In genomic region chr1:44580390-44580789, GRCm38 (mm10) we compare ENCODE assay signal across 24 mouse cellular contexts. TPM values are rescaled to one million over a fixed set of nuclear protein-coding genes. Genes with fewer than 3 reads are reported as not detected.
DNase-seq lines count a peak whose midpoint lies in the region; ATAC-seq and TF ChIP-seq lines count a peak whose summit lies in the region.
"Had no signal": no experiment of that assay in that cellular context is flagged by ENCODE, and none has a peak within 500 bp of the region (broad histone marks: within the 10 kb centered on the region; RNA-seq: fewer than 3 reads in every experiment).

No protein-coding gene starts in this region.

- no peaks in the 10 kb centered on the region for H3K4me1 ChIP-seq in kidney, adult 2 months (ENCODE audit: control insufficient read depth, insufficient read depth, low read length)
- 0 out of 2 replicates have a peak, but pooled peaks cover 4% of the 10 kb centered on the region for H3K4me1 ChIP-seq in intestine, embryonic 15.5 days (replicated peaks)
- peaks cover 13% of the 10 kb centered on the region for H3K4me1 ChIP-seq in limb, embryonic 14.5 days (ENCODE audit: control insufficient read depth, insufficient read depth, low read length)
- H3K4me1 ChIP-seq: liver, embryonic 13.5 days had no signal

- peak; percentile 81 for ATAC-seq in intestine, embryonic 15.5 days
- ATAC-seq in limb, embryonic 14.5 days (ENCODE audit: low FRiP score, low read depth) = peak; percentile 84
- ATAC-seq: activated CD4-positive, CD25-positive, alpha-beta regulatory T cell, adult 4 months; midbrain, embryonic 16.5 days had no signal

- WGBS in kidney, adult 2 months = 14% methylated on average over 3 of the region's 3 CpGs
- WGBS in intestine, embryonic 15.5 days = 53% methylated on average over 3 of the region's 3 CpGs
- WGBS in limb, embryonic 14.5 days = 31% methylated on average over 3 of the region's 3 CpGs

- H3K36me3 ChIP-seq in kidney, adult 2 months (ENCODE audit: control insufficient read depth, insufficient read depth, low read length) = no peaks in the 10 kb centered on the region
- no peaks in the 10 kb centered on the region for H3K36me3 ChIP-seq in intestine, embryonic 15.5 days
- no peaks in the 10 kb centered on the region for H3K36me3 ChIP-seq in limb, embryonic 14.5 days (ENCODE audit: control insufficient read depth, insufficient read depth, low read length)
- H3K36me3 ChIP-seq: embryonic facial prominence, embryonic 15.5 days; forebrain, embryonic 12.5 days; liver, embryonic 13.5 days; lung, embryonic 15.5 days; neural tube, embryonic 12.5 days had no signal

- H3K4me2 ChIP-seq in intestine, embryonic 15.5 days (replicated peaks) = no peak overlapping the region
- no peak overlapping the region for H3K4me2 ChIP-seq in limb, embryonic 14.5 days (replicated peaks; ENCODE audit: low read depth, low read length, severe bottlenecking)
- H3K4me2 ChIP-seq: embryonic facial prominence, embryonic 15.5 days; forebrain, embryonic 12.5 days; heart, embryonic 11.5 days; hindbrain, embryonic 14.5 days; liver, embryonic 13.5 days; lung, embryonic 15.5 days; neural tube, embryonic 12.5 days had no signal

- DNase-seq in kidney, adult 2 months = peak; percentile 37
- DNase-seq in kidney, adult 18-20 months = no peak
- peak; percentile 71 for DNase-seq in 3T3-L1 (ENCODE audit: low read depth, low spot score)
- peak; percentile 54 for DNase-seq in limb, embryonic 14.5 days (ENCODE audit: low spot score)
- no peak for DNase-seq in frontal cortex, postnatal 36 days (ENCODE audit: low spot score in 2 of 2)
- no peak for DNase-seq in retina, postnatal 1 day
- no peak for DNase-seq in spleen, adult 12 weeks (ENCODE audit: low spot score)
- DNase-seq: adrenal gland, postnatal 25 days; B cell, adult 2 months; cerebellum, adult 18-20 months; cerebellum, postnatal 36 days; heart, postnatal 14 days; liver, embryonic 13.5 days; right cerebral cortex, postnatal 14 days; thymus, adult 18-20 months had no signal

- TF ChIP-seq CTCF in kidney, adult 2 months (conservative IDR thresholded peaks at IDR 0.05; ENCODE audit: insufficient read depth, insufficient read length, low read depth, low read length) = no peak

- H3K27me3 ChIP-seq in kidney, adult 2 months (replicated peaks; ENCODE audit: control insufficient read depth, insufficient read depth, low read length) = no peaks in the 10 kb centered on the region
- H3K27me3 ChIP-seq in intestine, embryonic 15.5 days (replicated peaks) = no peaks in the 10 kb centered on the region
- no peaks in the 10 kb centered on the region for H3K27me3 ChIP-seq in limb, embryonic 14.5 days (ENCODE audit: control insufficient read depth, insufficient read depth, low read length)
- H3K27me3 ChIP-seq: embryonic facial prominence, embryonic 15.5 days; forebrain, embryonic 12.5 days; liver, embryonic 13.5 days; lung, embryonic 15.5 days; neural tube, embryonic 12.5 days had no signal

- H3K27ac ChIP-seq in kidney, adult 2 months (ENCODE audit: insufficient read depth, low read depth, low read length) = peak overlapping the region; percentile 45; the same call in 1 of the 2 replicates
- no peak overlapping the region for H3K27ac ChIP-seq in intestine, embryonic 15.5 days
- no peak overlapping the region for H3K27ac ChIP-seq in limb, embryonic 14.5 days (replicated peaks; ENCODE audit: low read depth, low read length)
- H3K27ac ChIP-seq: embryonic facial prominence, embryonic 15.5 days; forebrain, embryonic 12.5 days; hindbrain, embryonic 14.5 days; liver, embryonic 13.5 days; lung, embryonic 15.5 days; neural tube, embryonic 12.5 days had no signal

- no peak overlapping the region for H3K9ac ChIP-seq in intestine, embryonic 15.5 days
- no peak overlapping the region for H3K9ac ChIP-seq in limb, embryonic 14.5 days (ENCODE audit: low read depth, low read length, severe bottlenecking)
- H3K9ac ChIP-seq: embryonic facial prominence, embryonic 15.5 days; forebrain, embryonic 12.5 days; hindbrain, embryonic 14.5 days; liver, embryonic 13.5 days; lung, embryonic 15.5 days; neural tube, embryonic 12.5 days had no signal

- no peaks in the 10 kb centered on the region for H3K9me3 ChIP-seq in intestine, embryonic 15.5 days
- no peaks in the 10 kb centered on the region for H3K9me3 ChIP-seq in limb, embryonic 14.5 days (ENCODE audit: control insufficient read depth, low read length)
- H3K9me3 ChIP-seq: embryonic facial prominence, embryonic 15.5 days; forebrain, embryonic 12.5 days; liver, embryonic 13.5 days; lung, embryonic 15.5 days; neural tube, embryonic 12.5 days had no signal

- H3K4me3 ChIP-seq in kidney, adult 2 months (ENCODE audit: insufficient read depth, low read depth, low read length) = no peak overlapping the region
- no peak overlapping the region for H3K4me3 ChIP-seq in intestine, embryonic 15.5 days (replicated peaks)
- no peak overlapping the region for H3K4me3 ChIP-seq in limb, embryonic 14.5 days (replicated peaks; ENCODE audit: low read length)
- H3K4me3 ChIP-seq: embryonic facial prominence, embryonic 15.5 days; forebrain, embryonic 12.5 days; liver, embryonic 13.5 days; lung, embryonic 15.5 days; neural tube, embryonic 12.5 days had no signal

- no peak for TF ChIP-seq POLR2A in kidney, adult 2 months (IDR thresholded peaks at IDR 0.05; ENCODE audit: low read depth, low read length)
- no peak for TF ChIP-seq POLR2A in limb, embryonic 14.5 days (IDR thresholded peaks at IDR 0.05; ENCODE audit: borderline replicate concordance, extremely low read depth, insufficient read depth, insufficient read length)

RNA-seq across cellular contexts. Expression of gene Gulp1, which starts 29.1 kb away (rescaled TPM):
- 3.2 and 3.3 TPM in 2 replicates for polyA plus RNA-seq in kidney, adult 2 months (2012; rRNA removed)
- polyA plus RNA-seq in intestine, embryonic 15.5 days (2015; fragmentation: Nextera tagmentation; extraction: Ambion mirVana) = 12.7 and 16.3 TPM in 2 replicates
- 35.8 and 40.1 TPM in 2 replicates for polyA plus RNA-seq in limb, embryonic 14.5 days (2012; rRNA removed)
- polyA plus RNA-seq in limb, embryonic 14.5 days (2014; fragmentation: Nextera tagmentation; extraction: Ambion mirVana) = 41.9 and 47.3 TPM in 2 replicates
- polyA plus RNA-seq: activated CD4-positive, CD25-positive, alpha-beta regulatory T cell, adult 4 months had no signal

Comparison
In these comparisons a context has a peak if more than half of its experiments do, and no peak if none do; other contexts are left out.
1. DNase-seq: peak in kidney, adult 2 months (single experiment), 3T3-L1 (single experiment) and limb, embryonic 14.5 days (single experiment); none in kidney, adult 18-20 months (single experiment), frontal cortex, postnatal 36 days (0 of 2), retina, postnatal 1 day (single experiment) and spleen, adult 12 weeks (single experiment).